Mouse (Mus musculus) neural tube, embryonic 10.5 days (tissue): ENCODE measurements at regions not wholly inside any gene's neighbourhood (a gene's known extent, or its start where the extent isn't known, plus 50 kb on each side); places are given as distances from the start of the nearest gene placed in this dataset.

Experiments
- DNase-seq: peaks from one replicate; pipeline ENCODE4 v3.0.0-alpha.2; 2017; ENCODE audit warnings: low spot score; ENCODE audit errors: extremely low spot score

DNA sequence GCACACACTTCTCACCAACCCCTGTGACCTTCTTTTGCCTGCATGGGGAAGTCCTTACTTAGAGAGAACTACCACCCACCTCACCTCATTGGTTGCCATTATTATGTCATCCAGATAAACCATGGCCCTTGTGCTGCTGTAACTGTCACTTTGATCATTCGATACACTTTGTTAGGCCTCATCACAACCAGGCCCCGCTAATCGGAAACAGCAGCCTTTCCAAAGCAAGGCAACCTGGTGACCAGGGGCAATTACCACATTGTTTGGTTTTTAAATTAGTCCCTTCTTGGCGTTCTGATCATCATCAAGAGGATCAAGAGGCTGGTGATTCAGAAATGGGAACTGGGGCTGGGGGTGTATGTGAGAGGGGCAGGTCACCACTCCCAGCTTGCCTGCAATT lies 208.9 kb upstream of the Meis1 start:
- DNase-seq: no peak

DNA sequence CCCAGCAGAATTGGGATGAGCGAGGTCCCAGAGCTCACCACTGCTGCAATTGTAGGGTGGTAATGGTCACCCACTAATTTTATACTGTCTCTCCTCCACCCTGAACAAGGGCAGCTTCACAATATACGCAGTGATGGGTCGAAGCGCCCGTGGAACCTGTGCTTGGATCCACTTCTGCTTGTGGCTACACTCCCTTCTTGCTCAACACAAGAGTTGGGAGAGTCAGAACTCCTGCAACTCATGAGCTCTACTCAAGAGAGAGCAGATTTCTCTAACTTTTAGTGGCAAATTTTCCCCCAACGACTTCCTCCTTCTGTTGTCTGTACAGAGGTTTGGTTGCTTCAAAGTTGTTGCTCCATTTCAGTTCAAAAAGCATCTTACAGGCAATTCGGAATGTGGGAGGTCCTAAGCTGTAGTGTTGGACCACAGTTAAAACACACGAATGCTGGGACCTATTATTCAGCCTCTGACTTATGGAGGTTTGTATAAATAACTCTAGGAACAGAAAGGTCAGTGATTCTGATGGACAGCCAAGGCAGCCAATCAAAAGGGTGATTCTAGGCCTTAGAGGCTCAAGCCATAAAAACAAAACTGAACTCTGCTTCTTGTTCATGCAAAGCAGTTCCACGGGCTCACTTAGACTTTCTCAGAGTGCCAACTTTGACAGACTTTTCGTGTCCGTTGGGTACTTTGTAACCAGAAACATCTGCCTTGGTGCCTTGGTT lies 227.8 kb upstream of the Meis1 start:
- no peak for DNase-seq

DNA sequence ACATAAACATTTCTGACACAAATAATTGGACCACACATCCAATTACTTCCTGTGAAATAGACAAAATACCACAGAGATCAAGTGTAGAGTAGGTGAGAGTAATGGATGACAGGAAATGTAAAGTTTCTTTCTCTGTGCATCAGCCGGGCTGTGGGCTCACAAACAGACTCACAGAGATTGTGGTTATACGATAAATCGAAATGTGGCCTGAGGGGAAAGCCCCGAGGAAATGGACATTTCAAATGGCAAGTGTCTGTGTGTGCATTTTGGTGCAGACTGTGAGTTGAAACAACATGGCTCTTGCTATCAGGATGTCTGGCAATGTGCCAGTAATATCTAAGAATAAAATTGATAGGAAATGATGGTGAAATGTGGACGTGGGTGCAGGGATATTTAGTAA lies 234.8 kb upstream of the Meis1 start:
- no peak for DNase-seq

DNA sequence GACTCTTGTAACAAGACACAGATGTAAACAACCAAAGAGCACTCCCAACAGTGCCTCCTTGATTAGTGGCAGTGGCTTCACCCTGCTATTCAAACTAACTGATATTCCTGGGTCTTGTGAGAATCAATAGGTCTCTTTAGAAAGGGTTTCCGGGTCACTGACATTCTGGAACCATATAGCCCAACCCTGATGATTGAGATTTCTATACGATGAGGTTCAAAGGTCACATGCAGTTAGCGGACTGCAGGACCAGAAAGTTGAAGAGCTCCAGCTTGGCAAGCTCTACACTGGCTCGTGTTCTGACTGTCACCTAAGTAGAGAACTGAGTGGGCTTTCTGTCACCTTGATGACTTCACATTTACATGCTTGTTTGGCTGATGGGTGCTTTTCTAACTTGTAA lies 235.4 kb upstream of the Meis1 start:
- no peak for DNase-seq

DNA sequence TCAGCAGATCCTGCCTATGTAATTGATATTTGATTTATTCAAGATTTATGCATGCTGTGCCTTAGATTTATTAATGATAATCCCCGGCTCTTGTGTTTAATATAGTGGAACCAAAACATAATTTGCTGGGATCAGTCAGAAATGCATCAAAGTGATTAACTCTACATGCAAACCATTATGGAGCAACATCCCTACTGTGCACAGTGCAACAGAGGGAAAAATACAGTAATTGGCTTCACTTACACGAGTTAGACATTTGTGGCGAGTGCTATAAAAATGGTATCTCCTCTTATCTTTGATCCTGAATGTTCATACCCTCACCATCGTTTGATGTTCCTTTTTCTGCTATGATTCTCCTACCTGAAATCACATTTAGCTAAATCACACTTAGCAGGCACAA lies 238.8 kb upstream of the Meis1 start:
- no peak for DNase-seq

DNA sequence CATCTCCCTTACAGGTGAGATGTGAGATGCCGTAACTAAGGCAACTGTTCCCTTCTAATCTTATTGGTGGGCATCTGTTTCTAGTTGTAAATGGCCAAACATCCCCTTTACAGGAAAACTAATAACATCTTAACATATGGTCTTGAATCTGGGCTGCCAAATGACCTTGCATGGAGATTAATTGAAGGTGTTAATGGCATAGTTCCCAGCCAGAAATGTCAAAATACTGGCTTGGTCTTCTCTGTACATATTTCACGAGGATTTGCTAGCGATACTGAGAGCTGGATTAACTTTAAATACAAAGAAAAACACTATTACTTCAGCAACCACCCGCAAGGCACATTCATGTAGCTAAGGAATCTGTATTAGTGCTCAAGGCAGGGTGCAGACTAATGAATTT lies 244.0 kb upstream of the Meis1 start:
- no peak for DNase-seq

DNA sequence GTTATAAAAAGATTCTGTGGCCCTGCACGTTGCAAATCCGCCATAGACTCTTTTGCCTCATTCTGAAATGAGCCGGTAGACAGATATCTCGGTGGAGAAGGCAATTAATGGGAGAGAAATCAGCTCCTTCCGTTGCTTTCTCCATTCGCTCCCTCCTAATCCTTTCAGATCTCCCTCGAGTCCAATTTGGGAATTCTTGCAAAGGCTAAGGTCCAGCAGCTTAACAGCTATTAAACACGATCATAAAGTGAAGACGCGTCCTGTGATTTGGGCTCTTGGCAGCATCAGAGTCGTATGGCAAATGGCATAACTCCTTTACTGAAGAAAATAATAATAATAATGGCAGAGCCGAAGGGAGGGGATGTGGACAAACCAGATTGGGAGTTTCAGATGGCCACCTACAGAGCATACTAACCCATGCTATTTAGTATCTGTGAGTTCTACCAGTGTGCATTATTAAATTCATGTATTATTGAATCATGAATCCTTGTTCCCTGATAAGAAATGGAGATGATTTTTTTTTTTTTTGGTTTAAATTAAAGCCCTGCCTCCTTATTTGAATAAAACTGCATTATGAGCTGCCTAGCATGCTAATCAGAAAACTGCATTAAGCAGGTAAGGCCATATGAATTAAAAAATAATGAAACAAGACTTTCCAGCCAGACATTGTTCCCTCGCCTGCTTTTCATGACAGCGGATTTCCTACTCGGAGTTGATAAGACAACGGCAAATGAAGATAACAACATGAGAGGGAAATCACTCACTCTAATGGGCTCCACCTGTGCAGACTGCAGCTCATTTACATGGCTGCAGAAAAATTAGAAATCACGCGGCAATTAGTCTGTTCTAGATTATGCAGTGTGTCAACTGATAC lies 246.2 kb upstream of the Meis1 start:
- DNase-seq: no peak

DNA sequence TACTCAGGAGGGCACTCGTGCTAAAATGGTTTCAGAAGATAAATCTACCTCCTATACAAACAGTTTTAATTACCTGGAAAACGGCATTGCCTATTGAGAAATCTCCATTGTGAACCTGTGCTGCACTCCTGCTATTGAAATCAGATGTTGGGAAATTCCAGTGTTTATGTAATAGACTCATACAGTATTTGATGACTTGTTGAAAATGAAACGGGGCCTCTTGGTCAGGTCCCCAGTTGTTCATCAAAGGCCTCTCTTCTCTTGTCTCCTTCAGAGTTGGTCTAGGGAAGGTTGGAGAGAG lies 246.8 kb upstream of the Meis1 start:
- DNase-seq: no peak

DNA sequence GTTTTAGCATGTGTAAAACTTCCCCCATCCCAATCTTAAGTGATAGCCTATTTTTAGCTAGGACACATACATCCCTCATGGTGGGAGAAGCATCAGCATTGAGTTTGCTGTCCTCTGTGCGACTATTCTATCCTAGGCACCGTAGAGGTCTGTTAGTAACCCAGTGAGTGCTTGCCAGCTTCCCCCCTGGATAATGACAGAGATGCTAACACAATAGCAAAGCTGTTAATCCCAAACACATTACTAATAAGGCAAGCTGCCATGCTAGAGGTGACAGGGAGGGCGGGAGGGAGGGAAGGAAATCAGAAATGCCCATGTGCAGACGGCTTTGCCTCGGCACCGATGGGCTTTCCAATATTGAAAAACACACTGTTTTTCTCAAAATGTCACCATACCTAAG lies 272.2 kb upstream of the Meis1 start:
- DNase-seq: no peak

DNA sequence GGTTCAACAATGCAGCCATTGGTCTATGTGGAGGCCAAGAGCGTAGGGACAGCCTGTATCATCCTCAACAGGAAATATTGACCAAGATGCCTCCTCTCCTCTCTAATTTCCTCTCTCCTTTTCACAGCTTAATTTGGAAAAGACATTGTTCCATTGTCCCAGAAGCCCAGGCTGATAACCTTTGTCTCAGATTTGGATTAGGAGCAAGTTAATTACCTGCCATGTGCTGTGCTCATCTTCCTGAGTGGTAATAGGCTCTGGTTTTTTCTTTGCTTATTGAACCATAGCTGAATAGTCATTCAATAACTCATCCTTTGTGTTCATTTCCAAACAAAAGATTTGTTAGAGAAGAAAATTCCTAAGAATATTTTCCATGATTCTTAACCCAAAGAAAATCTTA lies 280.6 kb upstream of the Meis1 start:
- no peak for DNase-seq

DNA sequence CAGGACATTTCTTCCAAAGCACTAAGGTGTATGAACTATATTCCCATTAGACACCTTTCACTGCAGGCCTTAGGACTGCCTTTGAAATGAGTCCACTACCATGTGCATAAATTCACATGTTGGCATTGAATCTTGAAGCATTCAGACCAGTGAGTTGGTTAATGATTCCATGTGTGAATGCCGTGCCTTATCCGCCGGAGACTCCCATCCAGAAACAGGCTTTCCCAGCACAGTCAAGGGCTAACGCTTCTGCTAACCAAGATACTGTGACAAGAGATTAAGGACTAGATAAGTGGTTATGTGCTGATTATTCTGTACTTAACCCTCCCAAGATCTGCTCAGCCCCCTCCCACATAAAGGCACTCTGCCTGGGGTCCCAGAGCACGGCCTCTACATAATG lies 287.9 kb upstream of the Meis1 start:
- DNase-seq: no peak

DNA sequence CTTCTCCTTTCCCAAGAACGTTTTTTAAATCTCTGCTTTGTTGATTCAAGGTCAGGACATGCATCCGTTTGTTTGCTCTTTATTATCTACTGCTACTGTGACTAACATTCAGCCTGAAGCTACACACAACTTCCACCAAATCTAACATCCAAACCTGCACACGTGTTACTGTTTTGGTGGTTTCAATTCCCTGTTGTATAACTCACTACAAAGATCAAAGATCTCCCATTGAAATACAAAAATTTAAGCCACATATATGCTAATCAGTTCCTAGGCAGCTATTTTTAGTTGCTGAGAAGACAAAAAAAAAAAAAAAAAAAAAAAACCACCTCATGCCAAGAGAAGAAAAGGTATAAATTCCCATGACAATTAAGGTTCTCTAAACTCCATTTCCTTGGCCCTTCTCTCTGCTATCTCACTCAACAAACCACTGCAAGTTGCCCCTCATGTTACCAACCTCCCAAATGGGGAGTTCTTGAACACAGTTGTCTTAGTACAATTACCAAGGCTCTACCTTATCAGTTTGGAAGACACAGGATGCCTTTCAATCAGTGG lies 312.0 kb upstream of the Meis1 start:
- DNase-seq: no peak

DNA sequence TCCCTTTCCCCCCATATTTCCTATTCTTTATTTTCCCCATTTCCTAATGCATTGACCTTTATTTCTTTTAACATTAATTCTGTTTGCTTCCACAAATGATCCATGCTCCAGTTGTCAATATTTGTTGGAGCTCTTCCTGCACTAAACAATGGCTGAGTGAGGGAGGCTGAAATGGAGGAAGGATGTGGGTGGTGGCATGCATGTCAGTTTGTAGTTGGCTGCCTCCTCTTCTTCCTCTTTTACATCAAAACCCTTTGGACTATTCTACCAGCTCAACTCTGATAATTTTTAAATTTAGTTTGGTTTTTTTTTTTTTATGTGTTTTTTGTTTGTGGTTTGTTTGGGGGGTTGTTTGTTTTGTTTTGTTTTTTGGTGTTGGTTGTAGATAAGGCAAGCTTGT lies 313.5 kb upstream of the Meis1 start:
- DNase-seq: no peak

DNA sequence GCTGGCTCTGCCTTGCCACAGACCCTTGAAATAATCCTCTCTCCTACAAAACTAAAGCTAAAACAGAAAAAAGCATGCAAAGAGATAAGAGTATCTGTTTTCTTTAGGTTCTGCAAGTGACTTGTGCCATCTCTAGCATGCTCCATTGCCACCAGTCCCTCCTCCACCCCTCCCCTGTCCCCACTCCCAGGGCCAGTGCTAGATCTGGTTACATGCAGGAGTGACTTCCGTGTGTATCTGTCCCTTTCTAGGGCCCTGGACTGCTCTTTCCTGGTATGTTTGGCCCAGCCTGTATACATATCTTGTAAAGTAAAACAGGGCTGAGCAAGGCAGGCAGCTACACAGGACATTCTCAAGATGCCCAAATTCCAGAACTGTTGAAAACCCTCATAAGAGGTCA lies 313.9 kb upstream of the Meis1 start:
- DNase-seq: no peak

DNA sequence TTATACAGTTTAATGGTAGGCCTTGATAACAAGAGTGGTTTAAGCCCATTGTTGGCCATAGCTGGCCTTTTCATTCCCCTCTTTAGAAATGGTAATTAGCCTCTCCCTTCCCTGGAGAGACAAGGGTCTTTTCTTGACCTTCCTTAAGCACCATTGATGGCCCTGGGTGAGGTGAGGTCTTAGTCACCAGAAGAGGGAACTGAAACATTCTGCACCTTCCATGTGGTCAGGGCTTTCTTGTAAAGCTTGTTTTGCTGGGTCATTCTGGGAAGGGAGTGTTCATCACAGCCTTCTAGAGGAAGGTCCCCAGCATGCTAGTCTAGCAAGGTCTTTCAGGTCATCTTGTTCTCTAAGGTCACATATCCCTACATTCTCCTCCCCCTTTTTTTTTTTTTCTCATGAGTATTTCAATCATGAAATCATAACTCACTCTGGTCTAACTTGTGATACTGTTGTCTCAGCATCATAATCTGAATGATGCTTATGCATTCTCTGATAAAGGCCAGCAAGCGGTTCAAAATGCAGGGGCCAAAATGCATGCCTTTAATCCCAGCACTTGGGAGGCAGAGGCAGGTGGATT lies 315.2 kb upstream of the Meis1 start:
- no peak for DNase-seq

DNA sequence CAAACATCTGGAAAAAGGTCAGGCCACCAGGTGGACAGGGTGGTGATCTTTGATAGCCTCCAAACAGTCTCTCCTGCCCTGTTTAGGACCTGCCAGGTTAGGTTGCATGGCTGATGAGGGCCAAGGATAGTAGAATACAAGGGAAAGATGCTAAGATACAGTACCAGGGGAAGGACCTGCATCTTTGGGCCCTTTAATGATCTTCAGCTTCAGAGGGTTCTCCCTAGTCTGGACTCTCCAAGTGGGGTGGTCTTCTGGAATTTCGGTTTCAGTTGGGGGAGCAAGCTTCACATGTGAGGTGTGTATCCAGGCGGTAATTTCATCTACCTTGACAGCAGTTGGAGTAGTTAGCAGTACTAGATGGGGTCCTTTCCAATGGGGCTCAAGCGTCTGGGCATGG lies 316.6 kb upstream of the Meis1 start:
- DNase-seq: no peak

DNA sequence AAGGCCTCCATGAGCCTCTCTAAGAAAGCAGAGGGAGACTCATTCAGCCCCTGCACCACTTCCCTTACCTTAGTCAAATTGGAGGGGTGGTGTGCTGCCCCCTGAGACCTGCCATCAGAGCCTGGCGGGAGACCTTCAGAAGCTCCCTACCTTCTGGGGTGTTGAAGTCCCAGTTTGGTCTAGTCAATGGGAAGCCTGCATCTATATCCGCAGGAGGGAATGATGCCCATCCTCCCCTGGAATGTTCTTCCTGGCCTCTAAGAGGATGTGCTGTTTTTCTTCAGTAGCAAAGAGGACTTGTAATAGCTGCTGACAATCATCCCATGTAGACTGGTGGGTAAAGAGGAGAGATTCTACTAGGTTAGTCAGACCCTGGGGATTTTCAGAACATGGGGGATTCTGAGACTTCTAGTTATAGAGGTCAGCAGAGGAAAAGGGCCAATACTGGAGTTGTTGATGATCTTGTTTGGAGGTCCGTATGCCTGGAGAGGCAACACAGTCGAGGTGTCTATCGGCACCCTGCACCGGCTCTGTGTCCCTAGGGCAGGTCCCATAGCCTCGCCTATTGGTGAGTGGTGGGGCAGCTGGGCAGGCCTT lies 321.0 kb upstream of the Meis1 start:
- no peak for DNase-seq

DNA sequence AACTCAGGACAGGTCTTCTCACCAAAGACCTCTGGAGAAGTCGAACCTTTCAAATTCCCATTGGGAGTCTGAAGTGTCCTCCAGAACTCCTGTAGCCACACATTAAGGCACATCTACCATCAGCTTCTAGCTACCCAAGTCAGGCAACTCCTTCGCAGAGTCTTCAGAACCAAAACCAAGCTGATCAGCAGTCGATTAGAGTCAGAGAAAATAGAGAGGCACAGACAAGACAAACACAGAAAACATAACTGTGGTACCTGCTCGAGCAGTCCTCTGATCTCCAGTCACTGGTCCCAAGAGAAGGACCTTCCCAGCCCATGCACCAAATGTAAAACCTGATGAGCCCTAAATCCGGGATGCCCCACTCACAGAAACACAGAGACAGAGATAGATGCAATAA lies 322.1 kb upstream of the Meis1 start:
- no peak for DNase-seq

DNA sequence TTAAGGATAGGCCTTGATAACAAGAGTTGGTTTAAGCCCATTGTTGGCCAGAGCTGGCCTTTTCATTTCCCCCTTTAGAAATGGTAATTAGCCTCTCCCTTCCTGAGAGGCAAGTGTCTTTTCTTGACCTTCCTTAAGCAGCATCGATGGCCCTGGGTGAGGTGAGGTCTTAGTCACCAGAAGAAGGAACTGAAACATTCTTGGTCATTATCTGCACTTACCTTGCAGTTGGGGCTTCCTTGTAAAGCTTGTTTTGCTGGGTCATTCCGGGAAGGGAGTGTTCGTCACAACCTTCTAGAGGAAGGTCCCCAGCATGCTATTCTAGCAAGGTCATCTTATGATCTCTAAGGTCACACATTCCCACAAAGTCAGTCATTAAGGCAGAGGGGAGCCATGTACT lies 322.6 kb upstream of the Meis1 start:
- DNase-seq: no peak

DNA sequence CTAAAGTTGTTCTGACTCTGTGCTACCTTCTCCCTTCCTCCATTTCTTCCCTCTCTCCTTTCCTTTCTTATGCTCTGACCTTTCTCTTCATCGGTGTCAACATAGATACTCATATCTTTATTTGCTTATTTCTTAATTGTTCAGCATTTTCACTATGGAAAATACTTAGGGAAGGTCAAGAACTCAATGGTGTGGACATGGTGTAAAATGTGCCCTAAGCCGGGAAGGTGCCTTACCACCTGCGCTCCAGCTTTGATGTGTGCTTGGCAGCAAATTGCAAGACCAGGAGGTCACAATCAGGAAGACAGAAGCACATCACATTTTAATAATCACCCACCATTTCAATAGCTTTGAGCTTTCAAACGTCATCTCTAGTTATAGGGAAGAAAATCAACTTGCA lies 324.0 kb upstream of the Meis1 start:
- DNase-seq: no peak

DNA sequence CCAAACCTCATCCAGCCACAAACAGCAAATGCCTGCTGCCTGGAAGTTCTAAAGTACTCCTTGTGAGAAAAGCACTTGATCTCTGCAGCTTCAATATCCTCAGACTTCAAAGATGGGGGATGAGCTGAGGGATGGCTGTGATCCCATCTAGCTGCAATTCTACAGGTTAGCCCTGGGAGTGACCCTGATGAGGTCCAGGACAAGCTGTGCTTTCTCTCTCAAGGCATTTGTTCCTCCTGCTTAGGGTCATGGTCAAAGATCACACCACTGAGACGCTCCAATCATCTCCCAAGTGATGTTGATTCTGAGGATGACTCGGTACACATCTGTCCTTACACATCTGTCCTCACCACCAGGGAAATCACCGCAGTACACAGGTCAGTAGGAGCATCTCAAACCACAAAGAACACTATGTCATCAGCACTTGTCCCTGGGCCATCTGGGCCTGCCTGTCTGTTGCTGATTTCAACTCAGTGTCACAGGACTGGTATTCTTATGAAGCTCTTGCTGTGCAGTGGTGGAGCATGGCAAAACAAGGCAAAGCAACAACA lies 327.6 kb upstream of the Meis1 start:
- no peak for DNase-seq
